Mouse (Mus musculus): Measurements from ENCODE around the gene Jrkl.

The Jrkl gene

GRCm38 (mm10) chr9:13245481-13245880 is at the start of gene Jrkl:
Jrkl (minus strand) TSS chr9:13245829.
- no peak for DNase-seq (ENCODE audit: low read depth, low spot score)

- no peak for DNase-seq (ENCODE audit: low read depth, low spot score)
These were observed 41.9 kb upstream of the Jrkl start for GRCm38 (mm10) chr9:13287482-13287881.

GRCm38 (mm10) chr9:13273219-13273618 is 27.6 kb upstream of the Jrkl start:
- no peak for DNase-seq (ENCODE audit: low read depth, low spot score)

GRCm38 (mm10) chr9:13260980-13261379 is 15.4 kb upstream of the Jrkl start:
- no peak for DNase-seq (ENCODE audit: low read depth, low spot score)

GRCm38 (mm10) chr9:13258173-13258572 is 12.5 kb upstream of the Jrkl start:
- DNase-seq (ENCODE audit: low read depth, low spot score), result no peak

GRCm38 (mm10) chr9:13256726-13257125 is 11.1 kb upstream of the Jrkl start:
- DNase-seq (ENCODE audit: low read depth, low spot score), result no peak

- no peak for DNase-seq (ENCODE audit: low read depth, low spot score)
These were observed 5.6 kb upstream of the Jrkl start for GRCm38 (mm10) chr9:13251251-13251650.

- DNase-seq (ENCODE audit: low read depth, low spot score), result no peak
These were observed 2.5 kb upstream of the Jrkl start for GRCm38 (mm10) chr9:13248104-13248503.

GRCm38 (mm10) chr9:13246815-13247638 is 1.4 kb upstream of the Jrkl start, which contains the start of gene Ccdc82:
Ccdc82 (plus strand) TSS chr9:13246955.
- DNase-seq (ENCODE audit: low read depth, low spot score), result peak; percentile 67

GRCm38 (mm10) chr9:13242321-13242720 is 3.3 kb downstream of the Jrkl start:
- no peak for DNase-seq (ENCODE audit: low read depth, low spot score)

- peak; percentile 25 for DNase-seq (ENCODE audit: low read depth, low spot score)
These were observed 13.9 kb downstream of the Jrkl start for GRCm38 (mm10) chr9:13231545-13232216.

- no peak for DNase-seq (ENCODE audit: low read depth, low spot score)
These were observed 15.1 kb downstream of the Jrkl start for GRCm38 (mm10) chr9:13230553-13230952.

- DNase-seq (ENCODE audit: low read depth, low spot score), result no peak
These were observed 19.8 kb downstream of the Jrkl start for GRCm38 (mm10) chr9:13225872-13226271.

- DNase-seq (ENCODE audit: low read depth, low spot score), result no peak
These were observed 39.3 kb downstream of the Jrkl start for GRCm38 (mm10) chr9:13206369-13206768.

- DNase-seq (ENCODE audit: low read depth, low spot score), result no peak
These were observed 41.9 kb downstream of the Jrkl start for GRCm38 (mm10) chr9:13203681-13204080.

- no peak for DNase-seq (ENCODE audit: low read depth, low spot score)
These were observed 42.5 kb downstream of the Jrkl start for GRCm38 (mm10) chr9:13203109-13203508.

- DNase-seq (ENCODE audit: low read depth, low spot score), result no peak
These were observed 45.5 kb downstream of the Jrkl start for GRCm38 (mm10) chr9:13200079-13200478.

- peak; percentile 6 for DNase-seq (ENCODE audit: low read depth, low spot score)
These were observed 49.9 kb downstream of the Jrkl start for GRCm38 (mm10) chr9:13195762-13196161.

GRCm38 (mm10) chr9:13195268-13195667 is 50.4 kb downstream of the Jrkl start:
- DNase-seq (ENCODE audit: low read depth, low spot score), result peak; percentile 16

GRCm38 (mm10) chr9:13194619-13195018 is 51.0 kb downstream of the Jrkl start:
- DNase-seq (ENCODE audit: low read depth, low spot score), result no peak

All from retina, adult 2 months (tissue).